ENCODE assay signal across 46 mouse cellular contexts in genomic region chr15:75292377-75292776, GRCm38 (mm10). TPM values are rescaled to one million over a fixed set of nuclear protein-coding genes. Genes with fewer than 3 reads are reported as not detected.
"Had no signal": no experiment of that assay in that cellular context is flagged by ENCODE, and none has a peak within 500 bp of the region (broad histone marks: within the 10 kb centered on the region; RNA-seq: fewer than 3 reads in every experiment).

No protein-coding gene starts in this region.

- H3K27me3 ChIP-seq: heart, embryonic 12.5 days; heart, embryonic 13.5 days; heart, embryonic 15.5 days; hindbrain, embryonic 12.5 days; hindbrain, embryonic 13.5 days; hindbrain, embryonic 15.5 days; intestine, embryonic 15.5 days; kidney, embryonic 15.5 days had no signal

- DNase-seq: heart, postnatal 10 days; heart, postnatal 14 days; heart, postnatal 4 days; kidney, adult 11 months; kidney, adult 18-20 months; kidney, adult 2 months; kidney, adult 8-10 months; kidney, adult 9 months; kidney, postnatal 10 days; kidney, postnatal 14 days; kidney, postnatal 25 days; kidney, postnatal 36 days; kidney, postnatal 4 days; layer of hippocampus, adult 9-11 months had no signal

- H3K4me3 ChIP-seq: heart, embryonic 12.5 days; heart, embryonic 13.5 days; heart, embryonic 15.5 days; hindbrain, embryonic 10.5 days; hindbrain, embryonic 12.5 days; hindbrain, embryonic 13.5 days; hindbrain, embryonic 15.5 days; intestine, embryonic 15.5 days; kidney, embryonic 15.5 days; layer of hippocampus, adult 2 months; left cerebral cortex, adult 2 months had no signal

- H3K36me3 ChIP-seq: heart, embryonic 12.5 days; heart, embryonic 13.5 days; heart, embryonic 15.5 days; hindbrain, embryonic 10.5 days; hindbrain, embryonic 12.5 days; hindbrain, embryonic 13.5 days; hindbrain, embryonic 15.5 days; intestine, embryonic 15.5 days; kidney, embryonic 15.5 days had no signal

RNA-seq across cellular contexts. Expression of gene Ly6f, which starts 24.2 kb away (rescaled TPM):
- total RNA-seq: heart, postnatal 10 days; heart, postnatal 14 days; heart, postnatal 25 days; heart, postnatal 4 days; hematopoietic stem cell, adult 5-6 weeks; hindbrain, postnatal 0 days; layer of hippocampus, adult 18-20 months; layer of hippocampus, adult 2 months; layer of hippocampus, adult 8-10 months; layer of hippocampus, postnatal 10 days; layer of hippocampus, postnatal 14 days; layer of hippocampus, postnatal 25 days; left cerebral cortex, adult 18-20 months; left cerebral cortex, adult 2 months; left cerebral cortex, adult 8-10 months had no signal
- polyA plus RNA-seq: heart, embryonic 11.5 days; heart, embryonic 12.5 days; heart, embryonic 13.5 days; heart, embryonic 14.5 days; heart, embryonic 15.5 days; heart, embryonic 16.5 days; heart, postnatal 0 days; hindbrain, embryonic 10.5 days; hindbrain, embryonic 11.5 days; hindbrain, embryonic 12.5 days; hindbrain, embryonic 13.5 days; hindbrain, embryonic 14.5 days; hindbrain, embryonic 15.5 days; hindbrain, embryonic 16.5 days; hindbrain, postnatal 0 days; inflammation-experienced regulatory T-cells, adult 6 months; intestine, embryonic 14.5 days; kidney, embryonic 14.5 days; kidney, embryonic 15.5 days; large intestine, adult 2 months had no signal
